Mouse (Mus musculus): ENCODE measurements around the gene Ccdc148. TPM values are rescaled to one million over a fixed set of nuclear protein-coding genes. Genes with fewer than 3 reads are reported as not detected.

Gene Ccdc148
- polyA plus RNA-seq, 1 experiment from 2014 or later = 8.0 TPM

- H3K9me3 ChIP-seq (replicated peaks; ENCODE audit: control insufficient read depth, low read length, poor library complexity, severe bottlenecking) = no peaks in the 10 kb centered on the region
- no peak overlapping the region for H3K4me2 ChIP-seq (ENCODE audit: low read length)
- no peak overlapping the region for H3K4me3 ChIP-seq (ENCODE audit: low read depth, low read length)
- H3K9ac ChIP-seq (ENCODE audit: low read depth, low read length) = no peak overlapping the region
- WGBS = 93% methylated on average over 11 of the region's 11 CpGs
- peaks cover 3% of the 10 kb centered on the region; the same call in 1 of the 2 replicates for H3K4me1 ChIP-seq (ENCODE audit: control insufficient read depth, insufficient read depth, low read length)
- H3K27ac ChIP-seq (ENCODE audit: low read length) = no peak overlapping the region
- ATAC-seq = no peak
- no peaks in the 10 kb centered on the region for H3K36me3 ChIP-seq (ENCODE audit: control insufficient read depth, insufficient read depth, low read length)
- no peaks in the 10 kb centered on the region for H3K27me3 ChIP-seq (ENCODE audit: control insufficient read depth, insufficient read depth, low read depth, low read length)
Observed at GRCm38 (mm10) chr2:59184107-59185064, 23.9 kb upstream of the Ccdc148 start.

GRCm38 (mm10) chr2:59183541-59183940 is 23.1 kb upstream of the Ccdc148 start:
- no peak overlapping the region for H3K4me3 ChIP-seq (ENCODE audit: low read depth, low read length)
- peaks cover 9% of the 10 kb centered on the region for H3K4me1 ChIP-seq (ENCODE audit: control insufficient read depth, insufficient read depth, low read length)
- no peaks in the 10 kb centered on the region for H3K9me3 ChIP-seq (replicated peaks; ENCODE audit: control insufficient read depth, low read length, poor library complexity, severe bottlenecking)
- no peaks in the 10 kb centered on the region for H3K27me3 ChIP-seq (ENCODE audit: control insufficient read depth, insufficient read depth, low read depth, low read length)
- H3K36me3 ChIP-seq (ENCODE audit: control insufficient read depth, insufficient read depth, low read length) = no peaks in the 10 kb centered on the region
- ATAC-seq = no peak
- no peak overlapping the region for H3K9ac ChIP-seq (ENCODE audit: low read depth, low read length)
- no peak overlapping the region for H3K4me2 ChIP-seq (ENCODE audit: low read length)
- H3K27ac ChIP-seq (ENCODE audit: low read length) = no peak overlapping the region
- 83% methylated on average over 4 of the region's 4 CpGs for WGBS

- WGBS = 80% methylated on average over 15 of the region's 15 CpGs
- no peaks in the 10 kb centered on the region for H3K36me3 ChIP-seq (ENCODE audit: control insufficient read depth, insufficient read depth, low read length)
Observed at GRCm38 (mm10) chr2:59181321-59182113, 21.0 kb upstream of the Ccdc148 start.

GRCm38 (mm10) chr2:59179487-59179886 is 19.0 kb upstream of the Ccdc148 start:
- no peak for ATAC-seq
- H3K36me3 ChIP-seq (ENCODE audit: control insufficient read depth, insufficient read depth, low read length) = no peaks in the 10 kb centered on the region
- 53% methylated on average over 5 of the region's 5 CpGs for WGBS

More at GRCm38 (mm10) chr2:59181321-59182113, 21.0 kb upstream of the Ccdc148 start:
- no peak for ATAC-seq
- Histone ChIP-seq H3K27me3 (ENCODE audit: control insufficient read depth, insufficient read depth, low read depth, low read length) (no peaks in the 10 kb centered on the region), H3K4me2 (ENCODE audit: low read length) (no peak overlapping the region), H3K4me1 (ENCODE audit: control insufficient read depth, insufficient read depth, low read length) (peaks cover 15% of the 10 kb centered on the region), H3K4me3 (ENCODE audit: low read depth, low read length) (no peak overlapping the region), H3K9ac (ENCODE audit: low read depth, low read length) (no peak overlapping the region), H3K27ac (ENCODE audit: low read length) (no peak overlapping the region), H3K9me3 (replicated peaks; ENCODE audit: control insufficient read depth, low read length, poor library complexity, severe bottlenecking) (no peaks in the 10 kb centered on the region)

GRCm38 (mm10) chr2:59178960-59179359 is 18.5 kb upstream of the Ccdc148 start:
- Histone ChIP-seq H3K36me3 (ENCODE audit: control insufficient read depth, insufficient read depth, low read length) (no peaks in the 10 kb centered on the region), H3K4me3 (ENCODE audit: low read depth, low read length) (no peak overlapping the region), H3K9ac (ENCODE audit: low read depth, low read length) (no peak overlapping the region), H3K4me2 (ENCODE audit: low read length) (no peak overlapping the region), H3K9me3 (replicated peaks; ENCODE audit: control insufficient read depth, low read length, poor library complexity, severe bottlenecking) (no peaks in the 10 kb centered on the region), H3K4me1 (ENCODE audit: control insufficient read depth, insufficient read depth, low read length) (peaks cover 15% of the 10 kb centered on the region), H3K27me3 (ENCODE audit: control insufficient read depth, insufficient read depth, low read depth, low read length) (no peaks in the 10 kb centered on the region), H3K27ac (ENCODE audit: low read length) (no peak overlapping the region)
- no peak for ATAC-seq
- 83% methylated on average over 4 of the region's 4 CpGs for WGBS

More at GRCm38 (mm10) chr2:59179487-59179886, 19.0 kb upstream of the Ccdc148 start:
- no peak overlapping the region for H3K4me2 ChIP-seq (ENCODE audit: low read length)
- H3K27me3 ChIP-seq (ENCODE audit: control insufficient read depth, insufficient read depth, low read depth, low read length) = no peaks in the 10 kb centered on the region
- H3K27ac ChIP-seq (ENCODE audit: low read length) = no peak overlapping the region
- no peak overlapping the region for H3K9ac ChIP-seq (ENCODE audit: low read depth, low read length)
- no peaks in the 10 kb centered on the region for H3K9me3 ChIP-seq (replicated peaks; ENCODE audit: control insufficient read depth, low read length, poor library complexity, severe bottlenecking)
- H3K4me1 ChIP-seq (ENCODE audit: control insufficient read depth, insufficient read depth, low read length) = peaks cover 15% of the 10 kb centered on the region
- H3K4me3 ChIP-seq (ENCODE audit: low read depth, low read length) = no peak overlapping the region

GRCm38 (mm10) chr2:59178191-59178590 is 17.7 kb upstream of the Ccdc148 start:
- WGBS = 68% methylated on average over 8 of the region's 8 CpGs
- ATAC-seq = peak; percentile 62
- no peak overlapping the region for H3K27ac ChIP-seq (ENCODE audit: low read length)

GRCm38 (mm10) chr2:59175926-59176325 is 15.4 kb upstream of the Ccdc148 start:
- no peak overlapping the region for H3K9ac ChIP-seq (ENCODE audit: low read depth, low read length)
- no peak overlapping the region for H3K4me3 ChIP-seq (ENCODE audit: low read depth, low read length)
- no peak for ATAC-seq
- no peaks in the 10 kb centered on the region for H3K9me3 ChIP-seq (replicated peaks; ENCODE audit: control insufficient read depth, low read length, poor library complexity, severe bottlenecking)
- no peaks in the 10 kb centered on the region for H3K36me3 ChIP-seq (ENCODE audit: control insufficient read depth, insufficient read depth, low read length)
- H3K4me1 ChIP-seq (ENCODE audit: control insufficient read depth, insufficient read depth, low read length) = peaks cover 15% of the 10 kb centered on the region
- WGBS = 96% methylated on average over 6 of the region's 6 CpGs
- H3K27me3 ChIP-seq (ENCODE audit: control insufficient read depth, insufficient read depth, low read depth, low read length) = no peaks in the 10 kb centered on the region
- H3K4me2 ChIP-seq (ENCODE audit: low read length) = no peak overlapping the region
- H3K27ac ChIP-seq (ENCODE audit: low read length) = no peak overlapping the region

More at GRCm38 (mm10) chr2:59178191-59178590, 17.7 kb upstream of the Ccdc148 start:
- Histone ChIP-seq H3K27me3 (ENCODE audit: control insufficient read depth, insufficient read depth, low read depth, low read length) (no peaks in the 10 kb centered on the region), H3K4me2 (ENCODE audit: low read length) (no peak overlapping the region), H3K9ac (ENCODE audit: low read depth, low read length) (no peak overlapping the region), H3K9me3 (replicated peaks; ENCODE audit: control insufficient read depth, low read length, poor library complexity, severe bottlenecking) (no peaks in the 10 kb centered on the region), H3K4me1 (ENCODE audit: control insufficient read depth, insufficient read depth, low read length) (peaks cover 15% of the 10 kb centered on the region), H3K36me3 (ENCODE audit: control insufficient read depth, insufficient read depth, low read length) (no peaks in the 10 kb centered on the region), H3K4me3 (ENCODE audit: low read depth, low read length) (no peak overlapping the region)

GRCm38 (mm10) chr2:59171533-59171932 is 11.1 kb upstream of the Ccdc148 start:
- Histone ChIP-seq H3K36me3 (ENCODE audit: control insufficient read depth, insufficient read depth, low read length) (no peaks in the 10 kb centered on the region), H3K27ac (ENCODE audit: low read length) (no peak overlapping the region), H3K27me3 (ENCODE audit: control insufficient read depth, insufficient read depth, low read depth, low read length) (no peaks in the 10 kb centered on the region), H3K9ac (ENCODE audit: low read depth, low read length) (no peak overlapping the region), H3K4me2 (ENCODE audit: low read length) (no peak overlapping the region), H3K4me1 (ENCODE audit: control insufficient read depth, insufficient read depth, low read length) (no peaks in the 10 kb centered on the region), H3K9me3 (replicated peaks; ENCODE audit: control insufficient read depth, low read length, poor library complexity, severe bottlenecking) (no peaks in the 10 kb centered on the region), H3K4me3 (ENCODE audit: low read depth, low read length) (no peak overlapping the region)
- 86% methylated on average over 5 of the region's 5 CpGs for WGBS
- no peak for ATAC-seq

Data from midbrain, embryonic 16.5 days (tissue).